Mouse (Mus musculus): ENCODE measurements around the gene Gpr108.

- TF ChIP-seq CTCF (conservative IDR thresholded peaks at IDR 0.05; ENCODE audit: low read length) (no peak), POU5F1 (IDR thresholded peaks at IDR 0.05; ENCODE audit: borderline replicate concordance, low read length) (no peak), NANOG (IDR thresholded peaks at IDR 0.05; ENCODE audit: borderline replicate concordance, low read length) (no peak)
Measured at GRCm38 (mm10) chr17:57234254-57234928, 13.9 kb downstream of the Gpr108 start.

All from E14TG2a.4 (cell line).